12 mouse cellular contexts compared by ENCODE assay signal in genomic region chr10:5368266-5368665, GRCm38 (mm10).
DNase-seq lines count a peak whose midpoint lies in the region; ATAC-seq and TF ChIP-seq lines count a peak whose summit lies in the region.
"Had no signal": no experiment of that assay in that cellular context is flagged by ENCODE, and none has a peak within 500 bp of the region (broad histone marks: within the 10 kb centered on the region; RNA-seq: fewer than 3 reads in every experiment).

No protein-coding gene starts in this region.

- no peaks in the 10 kb centered on the region for H3K36me3 ChIP-seq in kidney, adult 2 months (ENCODE audit: control insufficient read depth, insufficient read depth, low read length)
- no peaks in the 10 kb centered on the region for H3K36me3 ChIP-seq in stomach, embryonic 14.5 days (ENCODE audit: control insufficient read depth, insufficient read depth, low read length)
- H3K36me3 ChIP-seq in stomach, postnatal 0 days (ENCODE audit: control insufficient read depth, insufficient read depth, low read length): no peaks in the 10 kb centered on the region
- H3K36me3 ChIP-seq: embryonic facial prominence, embryonic 10.5 days; midbrain, embryonic 10.5 days had no signal

- H3K27me3 ChIP-seq in kidney, adult 2 months (replicated peaks; ENCODE audit: control insufficient read depth, insufficient read depth, low read length): no peaks in the 10 kb centered on the region
- no peaks in the 10 kb centered on the region for H3K27me3 ChIP-seq in stomach, embryonic 14.5 days (ENCODE audit: control insufficient read depth, insufficient read depth, low read length)
- H3K27me3 ChIP-seq in stomach, postnatal 0 days (ENCODE audit: control insufficient read depth, insufficient read depth, low read length): no peaks in the 10 kb centered on the region

- no peak overlapping the region for H3K4me3 ChIP-seq in kidney, adult 2 months (ENCODE audit: insufficient read depth, low read depth, low read length)
- H3K4me3 ChIP-seq in stomach, embryonic 14.5 days (ENCODE audit: low read depth, low read length): no peak overlapping the region
- no peak overlapping the region for H3K4me3 ChIP-seq in stomach, postnatal 0 days (ENCODE audit: low read depth, low read length)
- H3K4me3 ChIP-seq in gastrocnemius, adult 2 months: no peak overlapping the region
- H3K4me3 ChIP-seq: embryonic facial prominence, embryonic 10.5 days; midbrain, embryonic 10.5 days had no signal

- no peaks in the 10 kb centered on the region for H3K9me3 ChIP-seq in stomach, embryonic 14.5 days (ENCODE audit: control insufficient read depth, low read depth, low read length)
- no peaks in the 10 kb centered on the region for H3K9me3 ChIP-seq in stomach, postnatal 0 days (ENCODE audit: control insufficient read depth, low read length)
- H3K9me3 ChIP-seq: embryonic facial prominence, embryonic 10.5 days; midbrain, embryonic 10.5 days had no signal

- H3K9ac ChIP-seq in stomach, embryonic 14.5 days (replicated peaks; ENCODE audit: low read depth, low read length): no peak overlapping the region
- H3K9ac ChIP-seq in stomach, postnatal 0 days (ENCODE audit: low read length): no peak overlapping the region

- no peak for TF ChIP-seq EP300 in stomach, postnatal 0 days (optimal IDR thresholded peaks at IDR 0.05)

- no peak for TF ChIP-seq POLR2A in kidney, adult 2 months (IDR thresholded peaks at IDR 0.05; ENCODE audit: low read depth, low read length)

- no peak overlapping the region for H3K27ac ChIP-seq in kidney, adult 2 months (ENCODE audit: insufficient read depth, low read depth, low read length)
- no peak overlapping the region for H3K27ac ChIP-seq in stomach, embryonic 14.5 days (ENCODE audit: low read length)
- no peak overlapping the region for H3K27ac ChIP-seq in stomach, postnatal 0 days (replicated peaks)
- no peak overlapping the region for H3K27ac ChIP-seq in gastrocnemius, adult 2 months
- H3K27ac ChIP-seq: embryonic facial prominence, embryonic 10.5 days; midbrain, embryonic 10.5 days had no signal

- H3K4me2 ChIP-seq in stomach, embryonic 14.5 days (replicated peaks; ENCODE audit: low read depth, low read length): peak overlapping the region; percentile 27; the same call in 1 of the 2 replicates
- no peak overlapping the region for H3K4me2 ChIP-seq in stomach, postnatal 0 days (replicated peaks; ENCODE audit: low read depth)

- intact Hi-C loops in left cerebral cortex, postnatal 10 days (cut with DNase I): no loop called here
- intact Hi-C loops in gastrocnemius, adult 2 months (cut with DNase I): no loop called here

- DNase-seq in kidney, adult 2 months: peak; percentile 2
- DNase-seq in kidney, adult 8-10 months: no peak
- DNase-seq in stomach, postnatal 0 days (ENCODE audit: low spot score): no peak
- peak; percentile 23 to 30 for DNase-seq in left cerebral cortex, postnatal 10 days (ENCODE audit: extremely low spot score in 1 of 2, low spot score in 2 of 2)
- DNase-seq in gastrocnemius, adult 2 months: no peak
- DNase-seq in adipocyte (ENCODE audit: low spot score): no peak
- DNase-seq: cerebellum, adult 9-10 months; heart, adult 11 months had no signal

- TF ChIP-seq CTCF in kidney, adult 2 months (conservative IDR thresholded peaks at IDR 0.05; ENCODE audit: insufficient read depth, insufficient read length, low read depth, low read length): no peak
- TF ChIP-seq CTCF in stomach, postnatal 0 days (IDR thresholded peaks at IDR 0.05; ENCODE audit: low read depth): no peak
- TF ChIP-seq CTCF in gastrocnemius, adult 2 months (IDR thresholded peaks at IDR 0.05): no peak

- 0 out of 2 replicates have a peak, but pooled peaks have one; percentile 61 for ATAC-seq in stomach, embryonic 14.5 days (ENCODE audit: insufficient number of reproducible peaks, insufficient read depth, low FRiP score, low read depth)
- ATAC-seq in stomach, postnatal 0 days (ENCODE audit: low FRiP score, low TSS enrichment): no peak
- ATAC-seq: activated CD4-positive, CD25-positive, alpha-beta regulatory T cell, adult 4 months had no signal

- H3K4me1 ChIP-seq in kidney, adult 2 months (ENCODE audit: control insufficient read depth, insufficient read depth, low read length): no peaks in the 10 kb centered on the region; the same call in 1 of the 2 replicates
- no peaks in the 10 kb centered on the region for H3K4me1 ChIP-seq in stomach, embryonic 14.5 days (ENCODE audit: control insufficient read depth, insufficient read depth, low read length)
- no peaks in the 10 kb centered on the region for H3K4me1 ChIP-seq in stomach, postnatal 0 days (replicated peaks; ENCODE audit: control insufficient read depth, insufficient read depth)
- H3K4me1 ChIP-seq: embryonic facial prominence, embryonic 10.5 days; midbrain, embryonic 10.5 days had no signal

- WGBS in kidney, adult 2 months: 69% methylated on average over 6 of the region's 6 CpGs
- 67% methylated on average over 6 of the region's 6 CpGs for WGBS in stomach, embryonic 14.5 days
- WGBS in stomach, postnatal 0 days: 55% methylated on average over 6 of the region's 6 CpGs

Comparison
In these comparisons a context has a peak if more than half of its experiments do, and no peak if none do; other contexts are left out.
1. DNase-seq: peak in kidney, adult 2 months (single experiment) and left cerebral cortex, postnatal 10 days (2 of 2); none in kidney, adult 8-10 months (0 of 2), stomach, postnatal 0 days (single experiment), gastrocnemius, adult 2 months (single experiment) and adipocyte (single experiment).